Mouse (Mus musculus): ENCODE data around the gene Ankrd22.
"Not testable (repeated sequence)": the region's sequence is repeated elsewhere in the genome, so short reads cannot be mapped to it uniquely, and the experiment has no call there.

The Ankrd22 gene

GRCm38 (mm10) chr19:34165891-34166290 lies at the start of gene Ankrd22:
TSS of gene Ankrd22 (minus strand) at chr19:34166053.
- no peak for DNase-seq

GRCm38 (mm10) chr19:34214136-34214535 lies 48.3 kb upstream of the Ankrd22 start:
- DNase-seq, result no peak

GRCm38 (mm10) chr19:34213251-34213645 lies 47.4 kb upstream of the Ankrd22 start:
- DNase-seq, result no peak

GRCm38 (mm10) chr19:34212489-34213250 lies 46.8 kb upstream of the Ankrd22 start:
- no peak for DNase-seq

GRCm38 (mm10) chr19:34210841-34211240 lies 45.0 kb upstream of the Ankrd22 start:
- no peak for DNase-seq

- DNase-seq, result no peak
These were observed 44.2 kb upstream of the Ankrd22 start for GRCm38 (mm10) chr19:34209930-34210581.

GRCm38 (mm10) chr19:34209031-34209430 lies 43.2 kb upstream of the Ankrd22 start:
- no peak for DNase-seq

GRCm38 (mm10) chr19:34206760-34207440 lies 41.0 kb upstream of the Ankrd22 start:
- DNase-seq, result no peak

GRCm38 (mm10) chr19:34206128-34206527 lies 40.3 kb upstream of the Ankrd22 start:
- not testable (repeated sequence) for DNase-seq

GRCm38 (mm10) chr19:34202668-34203067 lies 36.8 kb upstream of the Ankrd22 start:
- DNase-seq, result no peak

- no peak for DNase-seq
These were observed 33.6 kb upstream of the Ankrd22 start for GRCm38 (mm10) chr19:34199488-34199887.

GRCm38 (mm10) chr19:34198901-34199300 lies 33.0 kb upstream of the Ankrd22 start:
- no peak for DNase-seq

- no peak for DNase-seq
These were observed 32.2 kb upstream of the Ankrd22 start for GRCm38 (mm10) chr19:34198066-34198465.

GRCm38 (mm10) chr19:34195031-34195430 lies 29.2 kb upstream of the Ankrd22 start:
- DNase-seq, result no peak

GRCm38 (mm10) chr19:34194132-34194745 lies 28.4 kb upstream of the Ankrd22 start:
- DNase-seq, result no peak

- DNase-seq, result no peak
These were observed 27.8 kb upstream of the Ankrd22 start for GRCm38 (mm10) chr19:34193683-34194082.

- DNase-seq, result peak; percentile 27
These were observed 27.3 kb upstream of the Ankrd22 start for GRCm38 (mm10) chr19:34193149-34193548.

GRCm38 (mm10) chr19:34192008-34192963 lies 26.4 kb upstream of the Ankrd22 start, which contains the start of gene Stambpl1:
TSS of gene Stambpl1 (plus strand) at chr19:34192229.
- DNase-seq, result peak; percentile 69

- no peak for DNase-seq
These were observed 25.8 kb upstream of the Ankrd22 start for GRCm38 (mm10) chr19:34191645-34192007.

- no peak for DNase-seq
These were observed 21.0 kb upstream of the Ankrd22 start for GRCm38 (mm10) chr19:34186845-34187244.

- DNase-seq, result no peak
These were observed 16.6 kb upstream of the Ankrd22 start for GRCm38 (mm10) chr19:34182490-34182889.

GRCm38 (mm10) chr19:34181234-34181633 lies 15.4 kb upstream of the Ankrd22 start:
- DNase-seq, result no peak
